Mouse (Mus musculus) ovary, adult 18-20 months (tissue): ENCODE measurements around the gene Hist1h3f.
A peak's percentile ranks its signal among the peaks of the same experiment; 100 is the strongest.

Experiments
- DNase-seq: peaks from one replicate; pipeline ENCODE4 v3.0.0; 2022; ENCODE audit warnings: low spot score, mixed read lengths

Hist1h3f gene

DNA sequence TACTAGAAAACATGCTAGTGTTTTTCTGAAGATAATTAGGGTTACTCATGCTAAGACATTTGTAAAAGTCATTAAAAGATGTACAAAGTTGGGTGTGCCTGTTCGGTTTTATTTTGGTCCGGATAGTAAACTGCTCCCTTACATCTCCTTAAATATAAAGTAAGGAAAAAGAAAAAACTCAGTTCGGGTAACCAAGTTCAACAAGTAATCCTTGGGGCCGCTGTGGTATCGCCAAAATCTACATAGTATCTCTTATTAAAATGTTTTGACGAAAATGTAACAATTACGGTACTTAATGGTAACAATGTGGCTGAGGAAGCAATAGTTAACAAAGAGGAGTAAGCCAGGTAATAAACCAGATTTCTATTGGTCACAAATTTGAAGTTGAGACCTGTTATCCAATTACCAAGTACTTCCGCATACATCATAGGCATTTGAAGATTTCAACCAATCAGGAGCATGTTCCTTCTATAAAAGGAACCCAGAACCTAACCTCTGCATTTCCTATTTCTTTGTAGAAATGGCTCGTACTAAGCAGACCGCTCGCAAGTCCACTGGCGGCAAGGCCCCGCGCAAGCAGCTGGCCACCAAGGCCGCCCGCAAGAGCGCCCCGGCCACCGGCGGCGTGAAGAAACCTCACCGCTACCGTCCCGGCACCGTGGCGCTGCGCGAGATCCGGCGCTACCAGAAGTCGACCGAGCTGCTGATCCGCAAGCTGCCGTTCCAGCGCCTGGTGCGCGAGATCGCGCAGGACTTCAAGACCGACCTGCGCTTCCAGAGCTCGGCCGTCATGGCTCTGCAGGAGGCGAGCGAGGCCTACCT, at the start of gene Hist1h3f:
TSS of gene Hist1h3f (plus strand) at position 88 of the 822 bp plus-strand sequence.
- peak; percentile 55 for DNase-seq

DNA sequence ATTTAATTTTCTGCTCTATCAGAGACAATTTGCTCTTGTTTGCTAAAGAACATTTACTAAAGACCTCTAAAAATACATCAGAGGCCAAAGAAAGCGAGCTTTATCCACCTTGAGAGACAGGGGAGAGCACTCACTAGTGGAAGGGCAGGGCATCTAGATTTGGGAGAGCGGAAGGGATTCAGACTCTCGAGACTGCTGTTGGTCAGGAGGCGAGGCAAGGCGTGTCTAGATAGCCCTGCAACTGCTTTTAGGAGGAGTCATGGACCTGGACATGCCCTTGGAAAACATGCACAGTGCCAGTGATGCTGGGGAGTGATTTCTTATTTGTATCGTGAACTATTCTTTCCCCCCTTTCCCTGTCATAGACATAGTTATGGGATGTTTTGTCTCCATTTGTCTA, 48.3 kb upstream of the Hist1h3f start:
- DNase-seq, result no peak

DNA sequence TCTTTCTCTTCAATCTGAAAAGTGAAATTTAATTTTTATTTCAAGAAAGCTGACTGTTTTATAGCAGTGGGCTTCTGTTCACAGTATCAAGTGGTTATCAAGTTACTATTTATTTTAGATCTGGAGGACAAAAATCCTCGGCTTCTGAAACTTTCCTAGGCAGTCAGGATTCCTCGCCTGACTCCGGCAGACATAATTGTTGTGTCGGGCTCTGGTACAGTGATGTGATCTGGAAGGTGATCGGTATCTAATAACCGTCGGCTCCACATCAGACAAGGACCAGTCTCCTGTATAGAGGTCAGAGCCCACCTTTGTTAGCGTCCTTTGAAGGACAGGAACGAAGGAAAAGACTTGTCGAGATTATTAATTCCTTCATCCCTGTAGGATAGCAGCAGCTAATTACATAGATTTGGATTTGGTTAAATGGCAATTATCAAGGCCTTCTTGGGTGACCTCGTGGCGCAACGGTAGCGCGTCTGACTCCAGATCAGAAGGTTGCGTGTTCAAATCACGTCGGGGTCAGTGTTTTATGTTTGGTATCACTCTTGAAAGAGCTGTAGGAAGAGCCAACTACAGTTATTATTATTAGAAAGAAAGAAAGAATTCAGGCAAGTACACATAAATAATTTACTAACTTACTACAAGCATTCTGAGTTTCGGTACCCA, 46.1 kb upstream of the Hist1h3f start:
- no peak for DNase-seq

DNA sequence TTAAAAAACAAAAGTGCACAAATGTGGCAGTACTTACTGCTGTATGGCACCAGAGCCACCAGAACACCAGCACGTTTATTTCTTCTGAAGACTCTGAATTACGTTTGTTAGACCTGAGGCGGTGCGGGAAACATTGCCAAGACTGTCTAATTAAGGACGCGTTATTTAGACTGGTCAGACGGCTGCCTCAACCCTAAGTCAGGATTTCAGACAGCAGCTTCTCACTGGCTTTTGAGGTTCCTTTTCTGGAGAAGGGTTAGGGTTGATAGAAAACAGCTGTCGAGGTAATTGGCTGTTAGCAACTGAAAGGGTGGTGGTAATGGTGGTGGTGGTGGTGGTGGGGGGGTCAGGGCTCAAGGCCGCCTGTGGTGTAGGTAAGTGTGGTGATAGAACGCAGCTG, 45.2 kb upstream of the Hist1h3f start:
- DNase-seq, result no peak

DNA sequence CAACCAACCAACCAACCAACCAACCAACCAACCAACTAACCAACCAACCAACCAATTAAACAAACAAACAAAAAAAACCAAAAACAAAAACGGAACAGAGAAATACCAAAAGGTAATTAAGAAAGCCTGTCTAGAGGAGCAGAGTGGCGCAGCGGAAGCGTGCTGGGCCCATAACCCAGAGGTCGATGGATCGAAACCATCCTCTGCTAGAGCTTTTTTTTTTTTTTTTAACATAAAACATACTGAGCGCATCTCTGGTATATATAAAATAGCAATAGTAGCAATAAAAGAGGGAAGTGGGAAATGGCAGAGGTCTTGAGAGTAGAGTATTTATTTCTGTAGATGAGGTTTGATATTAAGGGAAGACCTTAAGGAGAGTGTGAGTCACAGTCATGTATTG, 43.9 kb upstream of the Hist1h3f start:
- no peak for DNase-seq

DNA sequence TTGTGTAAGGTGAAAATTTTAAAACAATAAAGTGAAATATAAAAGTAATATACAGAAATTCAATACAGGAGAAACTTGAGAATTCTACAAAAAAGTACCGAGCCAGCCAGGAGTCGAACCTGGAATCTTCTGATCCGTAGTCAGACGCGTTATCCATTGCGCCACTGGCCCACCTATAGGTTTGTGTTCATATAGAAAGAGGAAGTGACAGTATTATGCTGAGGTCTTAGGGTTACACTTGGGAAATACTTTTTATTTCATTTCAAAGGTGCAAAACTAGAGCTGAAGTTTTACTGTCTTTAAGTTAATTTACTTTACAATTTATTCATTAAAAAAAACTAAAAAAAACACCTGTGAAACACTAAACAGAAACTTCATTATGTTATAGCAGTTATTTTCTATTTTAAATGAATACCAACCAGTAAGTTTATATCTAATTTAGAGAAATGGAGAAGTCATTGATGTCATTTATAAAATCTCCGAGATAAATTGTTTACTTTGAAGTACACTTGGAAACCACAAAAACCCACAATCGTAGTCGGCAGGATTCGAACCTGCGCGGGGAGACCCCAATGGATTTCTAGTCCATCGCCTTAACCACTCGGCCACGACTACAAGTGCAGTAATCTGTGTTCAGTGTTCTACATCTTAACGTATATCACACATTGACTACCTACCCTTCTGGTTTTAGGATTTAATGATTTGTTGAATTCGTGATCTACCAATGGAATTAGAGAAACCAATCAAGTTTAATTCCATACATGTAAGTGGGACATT, 43.2 kb upstream of the Hist1h3f start:
- no peak for DNase-seq

DNA sequence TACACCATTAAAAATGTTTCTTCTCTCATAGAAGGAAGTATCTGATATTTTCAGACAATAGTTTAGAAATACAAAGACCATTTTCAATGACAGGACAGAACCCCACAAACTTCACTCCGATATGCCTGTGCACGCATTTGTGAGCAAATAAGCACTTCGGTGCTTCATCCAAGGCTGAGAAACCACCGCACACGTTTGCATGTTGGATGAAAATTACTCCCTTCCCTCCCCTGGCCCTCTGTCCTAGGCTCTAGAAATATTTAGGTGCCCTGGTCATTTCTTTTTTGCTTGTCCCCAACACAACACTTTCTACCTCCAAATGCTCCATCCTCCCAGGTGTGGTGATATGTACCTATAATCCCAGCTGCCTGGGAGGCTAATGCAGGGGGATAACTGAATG, 42.3 kb upstream of the Hist1h3f start:
- DNase-seq, result no peak

DNA sequence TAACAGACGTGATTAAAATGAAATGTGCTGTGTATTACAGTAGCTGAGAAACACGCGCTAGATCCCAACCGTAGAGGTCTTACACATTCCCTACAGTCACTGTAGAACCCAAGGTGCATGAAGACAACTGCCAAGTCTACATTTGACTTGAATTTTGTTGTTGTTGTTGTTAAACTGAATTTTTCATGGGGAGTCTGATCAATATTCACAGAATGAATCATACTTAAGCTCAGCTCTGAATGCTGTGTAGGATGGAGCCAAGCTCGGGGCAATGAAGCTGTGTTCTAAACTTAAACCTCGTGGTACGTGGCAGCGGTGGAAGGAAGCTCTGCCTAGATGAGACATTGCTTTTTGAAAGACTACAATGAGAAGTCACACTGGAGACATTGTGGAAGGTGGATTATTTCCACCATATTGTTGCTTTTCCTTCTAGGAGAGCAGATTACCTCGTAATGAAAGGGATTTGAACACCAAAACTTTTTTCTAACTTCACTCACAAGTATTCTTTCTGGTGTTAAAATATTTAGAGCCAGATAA, 41.8 kb upstream of the Hist1h3f start:
- DNase-seq, result no peak

DNA sequence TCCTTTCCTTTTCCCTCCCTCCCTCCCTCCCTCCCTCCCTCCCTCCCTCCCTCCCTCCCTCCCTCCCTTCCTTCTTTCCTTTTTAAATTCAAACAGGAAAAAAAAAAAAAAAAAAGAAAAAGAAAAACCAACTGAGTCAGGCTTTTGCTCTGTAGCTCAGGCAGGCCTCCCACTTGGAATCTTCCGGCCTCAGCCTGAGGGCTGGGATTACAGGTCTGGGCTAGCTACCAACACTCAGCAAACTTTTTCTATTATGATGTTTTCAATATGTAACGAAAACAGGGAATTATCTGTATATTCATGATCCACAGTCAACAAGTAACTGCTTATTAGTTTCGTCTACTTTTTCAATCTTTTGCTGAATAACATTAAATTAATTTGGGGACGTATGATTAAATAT, 40.9 kb upstream of the Hist1h3f start:
- DNase-seq, result no peak

DNA sequence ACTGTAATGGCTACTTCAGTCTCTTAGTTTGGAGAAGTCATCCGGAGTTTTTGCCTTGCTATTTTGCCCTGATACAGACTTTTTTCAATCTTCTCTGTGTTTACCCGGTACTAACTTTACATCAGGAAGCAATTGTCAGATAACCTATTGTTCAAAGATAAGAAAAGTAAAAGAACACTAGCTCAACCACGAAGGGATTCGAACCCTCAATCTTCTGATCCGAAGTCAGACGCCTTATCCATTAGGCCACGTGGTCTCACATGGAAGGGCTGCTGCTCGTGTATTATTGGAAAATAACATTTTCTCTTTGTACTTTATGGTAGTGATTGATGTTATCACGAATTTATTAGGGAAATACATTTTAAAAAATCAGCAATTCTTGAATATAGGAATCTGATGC, 40.1 kb upstream of the Hist1h3f start:
- no peak for DNase-seq

DNA sequence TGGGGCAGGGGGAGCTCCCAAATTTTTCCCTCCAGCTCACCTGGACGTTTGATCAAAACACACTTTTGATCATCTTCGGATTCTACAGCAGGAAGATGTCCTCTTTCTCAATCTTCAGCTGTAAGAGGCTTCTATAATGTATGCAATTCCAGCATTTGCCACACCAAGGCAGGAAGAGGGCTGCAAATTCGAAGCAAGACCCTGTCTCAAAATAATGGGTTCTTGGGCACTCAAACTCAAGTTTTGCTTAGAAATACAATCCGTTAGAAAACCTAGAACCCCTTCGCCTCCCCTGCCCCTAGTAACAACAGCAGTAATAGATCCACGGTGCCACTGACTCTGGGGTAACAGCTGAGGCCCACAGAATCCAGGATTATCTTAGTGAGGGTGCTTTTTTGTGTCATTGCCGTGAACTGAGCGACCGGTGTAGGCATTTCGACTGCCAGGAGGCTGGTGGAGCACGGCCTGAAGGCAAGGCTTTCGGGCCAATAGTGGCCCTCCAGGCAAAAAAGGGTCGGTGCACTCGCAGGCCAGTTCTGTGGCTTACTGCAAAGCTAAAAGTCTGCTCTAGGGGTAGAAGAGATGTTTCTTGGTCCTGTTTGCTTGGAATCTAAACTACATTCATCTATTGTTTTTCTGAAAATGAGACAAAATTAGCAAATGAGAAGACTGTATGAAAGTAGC, 38.0 kb upstream of the Hist1h3f start:
- DNase-seq, result no peak

DNA sequence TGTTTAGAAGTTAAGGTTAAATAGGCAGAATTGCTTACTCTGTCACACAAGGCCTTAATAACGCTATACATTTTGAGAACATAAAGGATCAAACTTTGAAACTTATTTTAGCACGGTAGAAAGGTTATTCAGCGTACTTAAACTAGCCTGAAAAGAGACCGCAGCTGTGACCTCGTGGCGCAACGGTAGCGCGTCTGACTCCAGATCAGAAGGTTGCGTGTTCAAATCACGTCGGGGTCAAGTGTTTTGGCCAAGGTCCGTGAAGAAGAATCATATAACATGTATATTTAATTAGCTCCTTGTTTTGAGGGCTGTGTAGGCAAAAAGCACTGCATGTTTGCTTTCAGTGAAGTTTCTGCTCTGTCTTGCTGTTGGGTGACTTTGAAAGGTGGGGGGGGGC, 37.5 kb upstream of the Hist1h3f start:
- no peak for DNase-seq

DNA sequence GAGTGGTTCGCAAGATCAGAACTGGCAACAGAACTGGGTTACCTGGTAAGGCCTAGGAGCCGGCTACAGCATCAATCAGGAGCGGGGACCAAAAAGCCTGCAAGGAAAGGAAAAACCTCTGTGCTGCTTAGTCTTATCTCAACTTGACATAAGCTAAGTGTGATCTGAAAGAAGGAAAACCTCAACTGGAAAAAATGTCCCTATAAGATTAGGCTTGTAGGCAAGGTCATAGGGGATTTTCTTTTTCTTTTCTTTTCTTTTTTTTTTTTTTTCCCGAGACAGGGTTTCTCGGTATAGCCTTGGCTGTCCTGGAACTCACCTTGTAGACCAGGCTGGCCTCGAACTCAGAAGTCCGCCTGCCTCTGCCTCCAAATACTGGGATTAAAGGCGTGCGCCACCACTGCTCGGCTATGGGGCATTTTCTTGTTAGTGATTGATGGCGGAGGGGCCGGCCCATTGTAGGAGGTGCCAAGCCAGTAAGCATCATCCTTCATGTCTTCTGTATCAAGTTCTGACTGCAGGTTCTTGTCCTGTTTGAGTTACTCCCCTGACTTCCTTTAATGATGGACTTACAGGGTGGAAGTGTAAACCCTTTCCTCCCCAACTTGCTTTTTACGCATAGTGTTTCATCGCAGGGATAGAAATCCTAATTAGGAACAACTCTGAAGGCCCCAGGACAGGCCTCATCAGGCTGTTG, 36.9 kb upstream of the Hist1h3f start:
- no peak for DNase-seq

DNA sequence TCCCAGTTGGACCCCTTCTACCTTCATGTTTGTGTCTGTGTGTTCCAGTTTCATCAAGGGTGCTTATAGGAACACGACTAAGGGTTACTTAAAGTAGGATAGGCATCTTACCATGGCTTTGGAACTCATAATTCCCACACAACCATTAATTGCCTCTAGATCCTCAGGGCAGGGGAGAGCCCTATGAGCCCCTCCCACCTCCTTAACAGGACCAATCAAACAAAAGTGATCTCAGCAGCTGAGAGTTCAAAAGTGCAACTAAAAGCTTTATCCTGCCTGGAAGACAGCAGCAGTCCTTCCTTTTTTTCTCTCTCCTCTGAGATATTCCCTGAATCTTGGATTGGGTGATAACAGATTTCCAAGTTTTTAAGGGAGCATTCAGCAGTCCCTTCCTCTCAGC, 33.7 kb upstream of the Hist1h3f start:
- DNase-seq, result no peak

DNA sequence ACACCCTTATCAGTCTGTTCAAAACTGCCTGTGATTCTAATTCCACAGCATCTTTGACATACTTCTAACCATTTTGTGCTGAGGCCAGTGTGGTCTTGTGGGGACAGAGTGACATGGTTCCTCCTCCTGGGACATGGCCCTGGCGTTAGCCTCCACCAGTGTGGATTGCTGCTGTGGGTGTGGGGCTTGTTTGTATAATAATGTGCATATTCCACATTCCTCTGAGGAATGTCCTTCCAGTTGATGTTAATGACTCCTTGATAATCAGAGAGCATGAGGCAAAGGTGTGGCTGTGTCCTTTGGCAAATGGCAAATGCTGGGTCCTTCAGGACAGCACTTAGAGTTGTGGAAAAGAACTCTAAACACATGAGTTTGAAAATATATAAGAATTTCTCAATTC, 30.3 kb upstream of the Hist1h3f start:
- DNase-seq, result no peak

DNA sequence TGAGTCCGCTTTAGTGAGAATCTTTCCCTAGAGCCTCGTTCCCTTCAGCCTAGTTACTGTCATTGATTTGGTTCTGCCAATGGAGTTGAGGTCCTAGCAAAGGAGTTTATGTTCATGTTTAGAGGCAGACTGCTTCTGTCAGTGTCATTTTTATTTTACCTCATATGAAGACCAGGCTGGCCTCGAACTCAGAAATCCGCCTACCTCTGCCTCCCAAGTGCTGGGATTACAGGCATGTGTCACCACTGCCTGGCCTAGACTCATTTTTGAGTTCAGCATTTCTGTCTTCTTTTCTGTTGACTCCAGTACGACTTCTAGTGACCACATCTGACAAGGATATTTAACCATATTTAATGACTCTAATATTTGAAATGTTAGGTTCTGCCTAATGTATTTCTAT, 28.6 kb upstream of the Hist1h3f start:
- DNase-seq, result no peak

DNA sequence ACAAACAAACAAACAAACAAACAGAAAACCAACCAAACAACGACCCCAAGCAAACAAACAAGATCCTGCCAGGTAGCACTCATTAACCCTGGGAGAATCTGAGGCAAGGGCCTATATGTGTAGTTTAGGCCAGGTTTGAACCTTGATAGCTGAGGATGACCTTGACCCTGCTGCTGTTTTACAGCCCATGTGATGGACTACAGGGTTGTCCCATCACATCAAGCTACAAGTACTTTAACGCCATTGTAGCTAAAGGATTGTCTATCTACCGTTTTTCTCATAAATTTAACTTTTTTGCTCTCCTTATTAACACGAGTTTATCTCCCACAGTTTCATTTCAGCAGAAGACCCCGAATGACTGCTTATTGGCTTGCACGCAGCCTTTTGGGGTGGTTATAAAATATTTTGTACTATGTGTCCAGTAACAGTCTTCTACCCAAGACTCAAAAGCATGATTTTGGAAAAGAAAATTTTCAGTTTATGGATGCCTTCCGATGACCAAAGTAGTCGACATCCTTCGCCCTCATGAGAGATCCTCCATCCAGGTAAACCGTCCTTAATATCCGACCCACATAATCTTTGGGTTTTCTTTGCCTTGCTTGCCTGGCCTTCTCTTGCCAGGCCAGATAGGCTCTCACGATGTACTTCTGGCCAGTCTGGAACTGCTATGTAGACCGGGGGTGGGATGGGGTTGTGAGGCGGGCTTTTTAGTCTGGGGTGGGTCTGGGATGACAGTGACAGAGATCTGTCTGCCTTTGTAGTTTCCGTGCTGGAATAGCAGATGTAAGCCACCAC, 27.8 kb upstream of the Hist1h3f start:
- no peak for DNase-seq

DNA sequence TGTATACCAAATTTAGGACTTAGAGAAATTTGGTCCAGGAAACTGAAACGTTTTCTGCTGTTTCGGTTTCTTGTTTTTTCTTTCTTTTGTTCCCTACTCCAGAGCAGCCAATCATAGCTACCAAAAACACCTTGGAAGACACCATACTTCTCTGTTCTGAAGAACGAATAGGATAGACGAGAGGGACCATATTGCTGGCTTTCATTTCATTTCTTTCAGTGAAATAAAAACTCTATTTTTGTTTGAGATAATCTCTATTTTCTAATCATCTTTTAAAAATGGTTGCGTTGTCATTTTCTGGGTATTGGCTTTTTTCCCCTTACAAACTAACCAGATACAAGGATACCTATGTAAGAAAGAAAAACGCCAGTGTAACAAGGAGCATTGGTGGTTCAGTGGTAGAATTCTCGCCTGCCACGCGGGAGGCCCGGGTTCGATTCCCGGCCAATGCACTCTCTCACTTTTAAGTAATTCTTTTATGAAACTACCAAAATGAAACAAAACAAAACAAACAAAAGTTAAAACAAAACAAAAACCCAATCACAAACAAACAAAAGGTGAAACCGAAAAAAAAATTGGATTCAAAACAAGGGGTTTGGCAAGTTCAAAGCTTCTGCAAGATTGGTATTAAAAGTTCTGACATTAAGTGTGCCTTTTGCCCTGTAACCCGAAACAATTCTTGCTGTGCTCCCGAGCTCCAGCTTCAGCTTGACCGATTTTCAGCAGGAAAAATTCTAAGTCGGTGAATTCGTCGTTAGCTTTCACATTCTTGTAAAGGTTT, 26.8 kb upstream of the Hist1h3f start:
- DNase-seq, result no peak

DNA sequence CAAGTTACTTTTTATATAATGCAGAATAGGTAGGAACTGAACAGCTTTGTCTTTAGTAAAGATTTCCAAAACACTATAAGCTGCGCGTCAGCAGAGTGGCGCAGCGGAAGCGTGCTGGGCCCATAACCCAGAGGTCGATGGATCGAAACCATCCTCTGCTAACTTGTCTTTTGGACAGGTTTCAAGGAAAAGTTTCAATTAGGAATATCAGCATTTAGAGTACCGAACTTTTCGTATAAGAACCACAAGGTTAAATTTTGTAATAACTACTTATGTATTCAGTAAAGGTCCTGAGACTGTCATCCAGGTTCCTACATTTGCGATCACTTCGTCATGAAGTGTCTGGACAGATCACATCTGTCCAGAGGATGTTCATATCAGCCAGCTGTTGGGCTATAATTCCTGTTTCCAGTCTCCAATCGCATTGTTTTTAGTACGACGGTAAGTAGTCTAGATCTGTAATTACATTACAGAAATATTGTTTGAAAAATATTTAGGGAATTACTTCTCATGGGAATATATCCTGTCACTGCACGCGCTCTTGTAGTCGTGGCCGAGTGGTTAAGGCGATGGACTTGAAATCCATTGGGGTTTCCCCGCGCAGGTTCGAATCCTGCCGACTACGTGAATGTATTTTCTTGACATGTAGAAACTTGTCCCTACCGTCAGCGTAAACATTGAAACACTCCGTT, 26.1 kb upstream of the Hist1h3f start:
- DNase-seq, result peak; percentile 72
